Mouse (Mus musculus): Measurements from ENCODE around the gene Aplp2. TPM values are rescaled to one million over a fixed set of nuclear protein-coding genes. Genes with fewer than 3 reads are reported as not detected.

Aplp2 gene
- total RNA-seq, 1 experiment from 2014 or later: 59.2 TPM

Other genes with a start within 250 kb of the Aplp2 start
- gene Zbtb44, start 181.2 kb downstream of the Aplp2 start, total RNA-seq (2017): 38.8 and 47.5 TPM in 2 replicates
- 7.5 and 9.1 TPM in 2 replicates for gene St14, start 80.0 kb downstream of the Aplp2 start, total RNA-seq (2017)
- 15.8 and 18.6 TPM in 2 replicates for gene Prdm10, start 68.7 kb upstream of the Aplp2 start, total RNA-seq (2017)
- 62.0 and 62.8 TPM in 2 replicates for gene Nfrkb, start 174.4 kb upstream of the Aplp2 start, total RNA-seq (2017)

All from neutrophil, adult 5-6 weeks (primary cell).